Mouse (Mus musculus) bone marrow, adult 2 months (tissue): ENCODE data around the gene Maml3. TPM values are rescaled to one million over a fixed set of nuclear protein-coding genes. Genes with fewer than 3 reads are reported as not detected.

ENCODE experiments used
- H3K27ac ChIP-seq: fragments of 200-500 bp; 2 replicates; pipeline ENCODE4 v1.5.1; 2012; ENCODE audit warnings: low read depth, mild to moderate bottlenecking, control low read depth, inconsistent platforms, low read length; ENCODE audit not compliant: control insufficient read depth, poor library complexity, insufficient read depth
- H3K4me1 ChIP-seq: fragments of 200-500 bp; 2 replicates; pipeline ENCODE4 v1.6.1; 2011; ENCODE audit warnings: low read length; ENCODE audit not compliant: control insufficient read depth, insufficient read depth
- H3K4me3 ChIP-seq: fragments of 200-500 bp; replicated peaks from 2 replicates; pipeline ENCODE3; 2011; ENCODE audit warnings: mild to moderate bottlenecking, low read depth, low read length, control low read depth; ENCODE audit not compliant: control insufficient read depth
- CTCF ChIP-seq: fragments of 200-500 bp; IDR thresholded peaks from 2 replicates; pipeline ENCODE4 v1.5.1; 2011; ENCODE audit warnings: low read length, control low read depth; ENCODE audit not compliant: control insufficient read depth, insufficient read depth
- POLR2A ChIP-seq: fragments of 200-500 bp; IDR thresholded peaks from 2 replicates; pipeline ENCODE4 v1.6.1; 2011; ENCODE audit warnings: low read depth, mild to moderate bottlenecking, control low read depth, low read length, borderline replicate concordance; ENCODE audit not compliant: control insufficient read depth
- WGBS: fragments of 180-500 bp; shearing (Covaris S2); methylation state at CpG from one replicate; pipeline ENCODE4 v1.1.7; 2018; 5-methylcytosine and 5-hydroxymethylcytosine counted together
- polyA plus RNA-seq: library from polyadenylated mRNA; stranded (reverse); fragments of >200 nt; gene quantifications from 2 replicates; pipeline ENCODE4 v1.2.4, GENCODE M21; 2011; ENCODE audit warnings: low replicate concordance; ENCODE audit not compliant: missing spikeins, insufficient read depth, insufficient read length

The Maml3 gene
- polyA plus RNA-seq, 1 experiment, result 4.9 TPM

DNA sequence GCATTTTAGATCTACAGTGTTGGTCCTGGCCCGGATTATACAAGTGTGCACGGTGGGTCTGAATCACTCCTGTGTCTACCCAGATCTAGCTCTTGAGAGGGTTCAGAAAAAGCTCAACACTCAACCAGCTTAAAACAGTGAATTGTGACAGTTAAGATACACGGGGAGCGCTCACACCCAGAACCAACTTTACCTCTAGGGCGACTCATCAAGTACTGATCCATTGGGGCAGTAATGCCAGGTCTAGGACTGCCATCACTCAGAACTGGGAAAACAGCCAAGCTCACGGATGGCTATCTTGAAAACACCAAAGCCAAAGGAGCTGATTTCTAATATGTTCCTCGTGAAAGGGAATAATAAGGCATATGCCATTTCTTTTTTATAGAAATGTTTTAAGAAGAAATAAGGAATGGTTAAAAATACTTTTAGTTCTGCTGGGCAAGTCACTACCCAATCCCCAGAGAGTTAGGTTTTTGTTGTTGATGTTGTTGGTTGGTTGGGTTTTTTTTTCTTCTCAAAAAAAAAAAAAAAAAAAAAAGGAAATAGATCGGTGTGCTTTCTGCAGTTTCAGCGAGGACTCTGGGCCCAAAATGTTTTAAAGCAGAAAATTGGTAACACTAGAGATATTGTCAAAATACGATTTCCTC lies 103.9 kb downstream of the Maml3 start:
- TF ChIP-seq CTCF (no peak), POLR2A (no peak)
- 25% methylated on average over 10 of the region's 10 CpGs for WGBS
- Histone ChIP-seq H3K27ac (peak overlapping the region; percentile 65; the same call in 1 of the 2 replicates), H3K4me1 (no peaks in the 10 kb centered on the region; the same call in none of the 2 replicates), H3K4me3 (no peak overlapping the region)

DNA sequence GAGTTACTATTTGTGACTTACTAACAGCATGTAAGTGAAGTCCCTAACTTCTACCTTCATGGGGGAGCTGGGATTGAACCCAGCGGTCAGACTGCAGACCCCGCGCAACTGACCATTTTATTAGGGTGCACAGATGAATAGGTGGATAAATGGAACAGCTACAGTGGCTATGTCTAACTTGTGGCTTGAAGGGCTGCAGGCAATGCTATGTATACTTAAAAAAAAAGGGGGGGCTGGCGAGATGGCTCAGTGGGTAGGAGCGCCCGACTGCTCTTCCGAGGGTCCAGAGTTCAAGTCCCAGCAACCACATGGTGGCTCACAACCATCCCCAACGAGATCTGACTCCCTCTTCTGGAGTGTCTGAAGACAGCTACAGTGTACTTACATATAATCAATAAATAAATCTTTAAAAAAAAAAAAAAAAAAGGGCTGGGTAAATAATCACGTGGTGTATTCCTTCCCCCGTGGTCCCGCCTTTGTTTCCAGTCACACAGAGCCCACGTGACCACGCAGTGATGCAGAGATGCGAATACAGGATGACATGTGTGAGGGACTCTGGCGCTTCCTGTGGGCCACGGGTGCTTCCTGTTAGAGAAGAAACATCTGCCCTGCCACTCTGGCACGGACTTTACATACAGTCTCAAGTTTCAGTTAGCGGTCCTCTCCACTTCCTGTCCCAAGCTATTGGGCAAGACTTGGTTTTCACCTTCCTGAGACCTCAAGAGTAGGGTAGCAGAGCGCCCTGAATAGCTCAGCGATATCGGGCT lies 105.0 kb downstream of the Maml3 start:
- TF ChIP-seq CTCF (no peak), POLR2A (no peak)
- Histone ChIP-seq H3K27ac (peak overlapping the region; percentile 64), H3K4me1 (no peaks in the 10 kb centered on the region; the same call in 1 of the 2 replicates), H3K4me3 (no peak overlapping the region)
- 27% methylated on average over 21 of the region's 21 CpGs for WGBS

DNA sequence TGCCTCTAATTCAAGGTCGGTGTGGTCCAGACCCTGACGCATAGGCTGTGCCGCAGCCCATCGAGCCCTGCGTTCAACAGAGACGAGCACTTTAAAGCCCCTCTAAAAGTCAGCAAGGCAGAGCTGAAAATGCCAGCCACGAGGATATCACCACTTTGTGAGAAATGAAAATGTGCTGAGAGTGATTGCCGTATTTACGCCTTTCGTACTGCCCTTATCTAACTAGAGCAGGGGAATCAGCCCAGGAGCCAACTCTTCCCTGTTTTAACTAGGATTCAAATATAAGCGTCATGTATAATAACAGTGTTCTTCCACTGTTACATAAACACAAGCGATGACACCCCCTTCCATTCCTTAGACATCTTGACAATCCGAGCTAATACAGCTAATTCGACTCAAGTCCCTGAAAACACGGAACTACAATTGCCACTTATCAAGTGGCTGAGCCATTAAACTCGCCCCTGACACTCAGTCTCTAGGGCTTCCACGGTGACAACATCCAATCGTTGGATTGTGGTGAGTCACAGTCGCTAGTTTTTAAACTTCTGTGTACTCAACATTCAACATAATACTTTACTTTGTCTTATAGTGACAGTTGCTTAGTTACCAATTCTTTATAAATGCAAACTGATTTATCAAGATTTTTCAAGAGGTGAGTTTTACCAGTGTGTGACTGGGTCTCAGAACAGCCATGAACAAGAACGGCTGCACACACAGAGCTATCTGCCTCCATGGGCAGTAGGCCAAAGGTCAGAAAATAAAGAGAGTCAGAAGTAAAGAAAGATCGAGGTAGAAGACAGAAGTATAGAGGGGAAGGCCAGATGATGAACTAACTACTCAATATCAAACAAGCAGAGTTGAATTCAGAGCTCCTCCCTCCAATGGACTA lies 106.1 kb downstream of the Maml3 start:
- H3K4me1 ChIP-seq, result no peaks in the 10 kb centered on the region; the same call in 1 of the 2 replicates
- no peak overlapping the region for H3K27ac ChIP-seq
- no peak for TF ChIP-seq POLR2A
- TF ChIP-seq CTCF, result no peak
- no peak overlapping the region for H3K4me3 ChIP-seq
- 46% methylated on average over 21 of the region's 21 CpGs for WGBS

DNA sequence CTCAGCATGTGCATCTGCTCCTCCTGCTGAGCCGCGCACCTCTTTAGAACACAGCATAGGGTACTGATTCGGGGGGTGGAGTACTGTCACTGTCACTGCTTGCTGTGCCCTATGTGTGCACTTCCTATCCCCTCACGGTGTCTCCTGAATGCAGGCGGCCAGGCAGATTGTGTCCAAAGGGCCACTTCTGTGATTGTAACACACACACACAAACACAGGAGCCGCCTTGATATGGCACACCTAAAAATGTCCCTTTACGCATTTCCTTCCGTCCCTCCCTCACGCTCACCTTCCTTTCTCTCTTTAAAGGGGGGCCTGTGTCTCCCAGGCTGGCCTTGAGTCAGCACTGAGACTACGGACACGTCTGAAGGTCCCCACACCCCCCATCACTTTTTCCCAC lies 107.3 kb downstream of the Maml3 start:
- no peak overlapping the region for H3K27ac ChIP-seq
- H3K4me3 ChIP-seq, result no peak overlapping the region
- TF ChIP-seq POLR2A (no peak), CTCF (no peak)
- H3K4me1 ChIP-seq, result no peaks in the 10 kb centered on the region; the same call in 1 of the 2 replicates
- WGBS, result 71% methylated on average over 11 of the region's 11 CpGs

DNA sequence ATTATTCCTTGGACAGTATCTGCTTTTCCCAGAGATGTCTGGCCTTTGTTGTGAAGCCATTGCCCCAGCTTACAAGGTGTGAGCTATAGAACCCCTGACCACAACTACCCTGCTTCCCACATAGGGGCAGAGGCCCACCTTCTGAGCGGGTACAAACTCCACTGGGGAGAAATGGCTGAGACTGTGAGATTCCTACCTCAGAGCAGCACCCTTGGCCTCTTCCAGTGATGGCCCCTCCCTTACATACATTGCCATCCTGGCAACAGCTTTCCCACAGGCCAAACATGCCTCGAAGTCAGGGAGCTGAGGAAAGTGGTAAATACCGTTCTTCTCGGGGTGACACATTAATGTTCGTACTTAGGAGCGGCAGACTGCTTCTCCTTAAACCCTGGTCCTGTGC lies 118.4 kb downstream of the Maml3 start:
- 82% methylated on average over 6 of the region's 6 CpGs for WGBS
- no peak overlapping the region for H3K27ac ChIP-seq
- no peak for TF ChIP-seq POLR2A
- TF ChIP-seq CTCF, result no peak
- H3K4me3 ChIP-seq, result no peak overlapping the region
- no peaks in the 10 kb centered on the region for H3K4me1 ChIP-seq

DNA sequence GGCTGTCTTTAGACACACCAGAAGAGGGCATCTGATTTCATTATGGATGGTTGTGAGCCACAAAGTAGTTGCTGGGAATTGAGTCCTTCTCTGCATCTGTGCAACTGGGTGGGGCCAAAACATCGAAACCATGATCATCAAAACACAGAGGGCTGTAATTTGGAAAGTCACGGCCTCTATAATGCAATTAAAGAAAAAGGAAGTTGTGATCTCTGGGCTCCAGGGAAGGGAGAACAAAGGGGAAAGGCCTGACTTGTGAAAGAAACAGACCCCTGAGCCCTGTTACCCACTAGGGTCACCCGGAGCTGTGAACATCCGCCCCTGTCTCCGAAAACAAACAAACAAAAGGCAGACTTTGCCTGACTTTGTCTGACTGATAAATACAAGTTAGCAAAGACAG lies 123.4 kb downstream of the Maml3 start:
- 35% methylated on average over 5 of the region's 5 CpGs for WGBS
- Histone ChIP-seq H3K4me3 (no peak overlapping the region), H3K27ac (no peak overlapping the region), H3K4me1 (no peaks in the 10 kb centered on the region)
- TF ChIP-seq POLR2A, result no peak
- no peak for TF ChIP-seq CTCF

DNA sequence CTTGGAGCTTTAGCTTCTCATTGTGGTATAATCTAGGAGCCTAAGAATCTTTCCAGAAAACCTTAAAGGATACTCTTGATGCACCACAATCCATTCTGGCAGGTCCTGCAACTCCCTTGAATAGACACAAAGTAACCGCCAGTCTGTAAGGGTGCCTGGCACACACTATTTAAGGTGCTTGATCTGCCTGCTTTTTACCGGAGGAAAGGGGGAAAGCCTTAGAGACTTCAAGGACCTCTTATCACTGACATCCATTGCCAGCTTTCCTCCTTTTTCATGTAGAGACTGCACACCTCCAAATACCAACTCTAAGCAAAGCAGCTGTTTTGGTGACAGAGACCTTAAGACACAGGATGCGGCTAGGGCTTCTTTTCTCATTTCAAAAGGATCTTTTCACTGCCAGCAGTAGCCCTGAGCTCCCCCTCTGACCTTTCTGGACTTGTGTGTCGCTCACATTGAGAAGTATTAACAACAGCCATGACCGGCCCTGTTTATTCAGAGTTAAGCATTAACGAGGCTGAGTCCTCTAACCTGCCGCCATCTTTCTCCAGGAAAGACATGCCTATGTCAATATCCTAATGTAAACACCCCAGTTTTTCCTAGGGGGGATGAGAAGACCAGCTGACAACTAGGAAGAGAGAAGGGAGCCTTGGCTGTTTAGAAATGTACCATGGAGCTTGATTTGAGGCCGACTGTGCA lies 127.1 kb downstream of the Maml3 start:
- H3K27ac ChIP-seq, result no peak overlapping the region

More for the DNA sequence above, 127.1 kb downstream of the Maml3 start:
- no peak overlapping the region for H3K4me3 ChIP-seq
- TF ChIP-seq POLR2A (no peak), CTCF (no peak)
- WGBS, result 80% methylated on average over 8 of the region's 8 CpGs
- H3K4me1 ChIP-seq, result no peaks in the 10 kb centered on the region
